Mouse (Mus musculus) regulatory T cell (primary cell): ENCODE measurements around the gene Fcrl5.

Experiments used
- in situ Hi-C: fragments of 300-600 bp; cut with MboI, MseI; formaldehyde crosslinking; loops from one replicate; pipeline ENCODE4 v1.15.1; 2025; ENCODE audit warnings: high pct_unique_total_duplicates

Fcrl5 gene

DNA sequence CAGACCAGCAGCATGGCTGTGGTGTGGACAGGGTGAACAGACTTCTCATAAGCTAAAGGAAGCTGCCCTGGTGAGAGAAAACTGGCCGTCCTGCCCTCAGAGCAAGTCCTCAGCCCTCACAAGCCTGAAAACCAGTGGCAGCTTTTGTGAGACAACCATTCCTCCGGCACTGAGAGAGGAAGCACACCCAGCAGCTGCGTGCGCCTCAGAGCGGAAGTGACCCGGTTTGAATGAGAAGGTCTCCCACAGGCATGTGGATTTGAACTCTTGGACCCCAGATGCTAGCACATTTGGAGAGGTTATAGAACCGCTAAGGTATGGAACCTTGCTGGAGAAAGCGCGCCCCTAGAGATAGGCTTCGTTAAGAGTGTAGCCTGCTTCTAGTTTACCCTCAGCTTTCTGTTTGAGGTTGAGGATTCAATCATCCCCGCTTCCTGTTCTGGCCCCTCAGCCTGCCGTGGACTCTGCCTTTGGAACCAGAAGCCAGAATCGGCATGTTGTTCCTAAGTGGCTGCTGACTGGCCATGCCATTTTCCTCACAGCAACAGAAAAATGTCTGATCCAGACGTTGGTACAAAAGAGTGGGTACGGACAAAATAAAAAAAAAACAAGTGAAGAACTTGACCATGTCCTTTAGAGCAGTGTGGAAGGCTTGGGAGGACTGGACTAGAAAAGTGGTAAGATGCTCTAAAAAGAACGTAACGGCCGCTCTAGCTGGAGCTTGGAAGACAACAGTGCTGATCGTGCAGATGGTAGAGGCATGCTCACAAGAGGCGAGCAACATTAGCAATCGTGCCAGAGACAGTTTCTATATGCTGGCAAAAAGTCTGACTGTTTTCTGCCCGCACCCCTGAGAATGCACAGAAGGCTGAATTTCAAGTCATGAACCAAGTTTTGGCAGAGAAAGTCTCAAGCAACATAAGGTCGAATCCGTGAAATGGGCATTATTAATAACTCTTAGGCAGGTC, 64.8 kb downstream of the Fcrl5 start:
- in situ Hi-C loops = loop anchor here (5.0 kb wide), 1 partner anchor 88 kb away; no protein-coding TSS in a partner anchor

DNA sequence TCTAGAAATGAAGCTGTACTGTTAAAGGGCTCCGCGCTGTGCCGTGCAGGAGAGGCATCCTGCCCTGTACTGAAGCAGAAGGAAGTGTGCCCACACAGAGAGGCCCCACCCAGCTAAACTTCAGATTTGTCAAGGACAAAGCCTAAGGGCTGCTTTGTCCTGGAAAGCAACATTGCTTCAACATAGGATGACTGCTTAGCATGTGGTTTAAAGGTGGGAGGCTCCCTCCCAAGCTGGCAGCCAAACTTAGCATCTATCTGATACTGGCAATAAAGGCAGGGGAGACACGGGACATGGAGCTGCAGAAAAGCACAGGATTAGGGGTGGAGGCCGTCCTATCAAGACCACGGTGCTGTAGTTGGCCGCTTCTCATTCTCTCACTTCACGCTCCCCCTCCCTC, 65.6 kb downstream of the Fcrl5 start:
- in situ Hi-C loops = loop anchor here (5.0 kb wide), 1 partner anchor 89 kb away; no protein-coding TSS in a partner anchor

DNA sequence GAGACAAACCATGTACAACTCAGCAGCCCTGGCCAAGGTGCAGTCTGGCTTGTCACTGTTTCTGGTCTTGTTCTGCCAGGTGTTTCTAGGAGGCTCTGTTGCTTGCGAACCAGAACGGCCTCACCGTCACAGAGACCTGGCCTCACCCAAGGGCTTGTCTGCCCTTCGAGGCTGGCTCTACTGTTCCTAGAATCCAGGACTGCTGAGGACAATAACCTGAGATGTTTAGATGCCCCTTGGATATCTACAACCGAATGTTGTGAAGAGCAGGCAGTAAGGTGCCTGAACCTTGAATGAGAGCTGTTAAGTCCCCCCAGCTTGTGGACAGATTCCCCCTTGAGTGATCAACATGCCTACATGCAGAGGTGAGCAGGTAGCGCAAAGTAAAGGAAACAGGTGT, 67.2 kb downstream of the Fcrl5 start:
- in situ Hi-C loops = loop anchor here (5.0 kb wide), 1 partner anchor 90 kb away; no protein-coding TSS in a partner anchor

DNA sequence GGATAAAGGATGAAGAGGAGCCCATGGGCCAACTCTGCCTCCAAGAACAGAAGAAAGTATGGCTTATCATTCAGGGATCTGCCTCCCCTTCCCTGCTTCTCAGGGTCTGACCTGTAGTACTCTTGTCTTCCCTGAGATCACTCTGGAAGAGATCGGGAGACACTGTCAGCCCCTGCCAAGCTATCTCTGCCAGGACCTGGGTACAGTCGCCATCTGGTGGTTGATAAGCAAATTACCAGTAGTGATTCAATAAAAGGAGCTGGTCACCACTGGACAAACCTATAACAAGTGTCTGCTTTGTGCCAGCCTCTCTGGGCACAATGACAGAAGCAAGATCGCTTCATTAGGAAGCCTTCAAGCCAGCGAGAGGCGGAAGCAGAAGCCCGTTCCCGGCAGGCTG, 68.8 kb downstream of the Fcrl5 start:
- in situ Hi-C loops = loop anchor here (5.0 kb wide), 1 partner anchor 92 kb away; no protein-coding TSS in a partner anchor

DNA sequence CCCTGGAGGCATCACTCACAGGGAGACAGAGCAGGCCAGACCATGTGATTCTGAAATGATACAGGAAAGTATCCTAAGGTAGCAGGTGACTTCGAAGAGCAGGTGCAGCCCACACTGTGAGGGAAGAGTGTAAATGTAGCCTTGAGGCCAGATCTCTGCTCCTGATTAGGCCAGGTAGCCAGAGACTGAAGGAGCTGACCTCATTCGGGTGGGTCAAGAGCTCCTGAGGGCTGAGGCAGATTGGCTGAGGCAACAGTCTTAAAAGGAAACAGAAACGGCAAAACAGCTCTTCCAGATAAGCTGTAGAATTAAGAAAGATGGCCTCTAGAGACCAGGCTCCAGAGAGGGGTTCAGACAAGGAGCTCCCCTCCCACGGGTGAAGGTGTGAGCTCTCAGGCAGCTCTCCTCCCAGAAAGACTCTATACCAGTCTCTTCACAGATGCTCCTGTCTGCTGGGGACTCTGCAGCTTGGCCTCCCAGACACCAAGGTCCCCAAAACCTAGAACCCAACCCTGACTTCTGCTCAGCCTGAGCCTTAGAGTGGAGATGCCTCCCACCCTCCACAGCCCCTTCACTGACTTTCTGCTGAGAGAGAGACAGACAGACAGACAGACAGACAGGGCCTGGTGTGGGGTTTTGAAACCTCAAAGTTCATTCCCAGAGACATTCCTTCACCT, 69.3 kb downstream of the Fcrl5 start:
- in situ Hi-C loops = loop anchor here (5.0 kb wide), 2 partner anchors 57 to 93 kb away; no protein-coding TSS in a partner anchor

DNA sequence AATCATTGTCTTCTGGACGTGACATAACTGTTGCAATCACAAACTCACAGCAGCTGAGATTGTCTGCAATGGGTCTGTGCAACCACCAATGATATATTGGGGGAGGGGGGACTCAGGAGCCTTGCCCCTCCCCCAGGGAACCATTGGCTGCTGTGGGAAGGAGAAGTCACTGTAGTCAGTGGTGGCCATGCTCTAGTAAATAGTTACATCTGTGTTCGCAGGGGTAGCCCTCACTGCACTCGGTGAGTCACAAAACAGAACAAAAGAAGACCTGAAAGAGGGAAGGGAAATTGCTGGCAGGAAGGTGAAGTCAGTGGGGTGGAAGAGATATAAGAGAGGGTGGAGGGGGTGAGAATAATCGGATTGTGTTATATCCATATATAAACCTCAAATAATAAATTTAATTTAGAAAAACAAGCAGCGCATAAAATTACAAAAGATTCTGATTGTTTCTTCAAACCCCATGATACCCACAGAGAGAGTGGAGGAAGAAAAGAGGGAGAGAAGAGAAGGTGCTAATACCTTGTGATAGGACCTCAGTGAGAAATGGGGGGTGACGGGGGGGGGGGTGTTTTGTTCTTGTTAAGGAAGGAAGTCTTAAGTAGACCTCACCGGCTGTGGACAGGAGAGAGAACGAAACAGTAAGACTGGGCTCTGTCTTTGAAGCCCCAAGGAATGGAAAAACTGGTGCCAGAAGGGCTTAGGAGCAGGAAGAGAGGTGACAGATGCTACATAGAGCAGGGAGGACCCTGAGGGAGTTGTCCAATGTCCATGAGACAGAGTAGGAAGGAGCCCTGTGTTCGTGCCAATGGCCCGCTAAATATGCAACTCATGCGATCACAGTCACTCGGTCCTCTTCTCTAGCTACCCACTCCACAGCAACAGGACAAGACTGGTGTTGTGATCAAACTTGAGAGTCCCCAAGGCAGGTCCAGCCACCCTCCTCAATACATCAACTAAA, 71.2 kb downstream of the Fcrl5 start:
- in situ Hi-C loops = loop anchor here (5.0 kb wide), 1 partner anchor 56 kb away; no protein-coding TSS in a partner anchor

DNA sequence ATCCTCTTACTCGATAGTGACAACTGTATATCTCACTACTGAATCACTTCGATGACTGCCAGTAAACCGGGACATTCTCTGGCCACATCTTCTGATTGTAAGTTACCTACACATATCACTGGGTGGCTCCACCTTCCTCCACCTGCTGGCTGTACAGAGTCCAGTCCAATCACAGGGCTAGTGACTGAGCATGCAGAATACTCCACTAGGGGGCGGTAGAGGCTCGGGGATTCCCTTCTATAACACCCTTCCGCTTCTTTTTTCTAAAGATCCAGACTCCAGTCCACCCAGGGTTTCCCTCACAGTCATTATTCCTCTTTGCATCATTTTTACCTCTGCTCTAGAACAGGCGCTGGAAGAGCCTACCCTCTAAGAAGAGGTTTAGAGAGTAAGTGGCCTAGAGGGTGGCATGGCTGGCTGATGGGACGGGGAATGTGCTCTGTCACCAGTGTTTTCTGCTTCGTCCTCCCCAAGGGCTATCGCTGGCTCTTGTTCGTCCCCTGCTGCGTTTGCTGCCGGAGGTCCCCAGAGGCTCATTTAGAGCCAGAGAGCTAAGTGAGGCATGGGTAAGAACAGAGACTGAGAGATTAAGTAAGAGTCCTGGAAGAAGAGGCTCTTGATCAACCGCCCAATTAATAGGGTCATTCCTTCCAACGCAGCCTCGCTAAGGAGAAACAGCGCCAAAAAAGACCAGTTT, 72.8 kb downstream of the Fcrl5 start:
- in situ Hi-C loops = loop anchor here (5.0 kb wide), 1 partner anchor 54 kb away; no protein-coding TSS in a partner anchor

DNA sequence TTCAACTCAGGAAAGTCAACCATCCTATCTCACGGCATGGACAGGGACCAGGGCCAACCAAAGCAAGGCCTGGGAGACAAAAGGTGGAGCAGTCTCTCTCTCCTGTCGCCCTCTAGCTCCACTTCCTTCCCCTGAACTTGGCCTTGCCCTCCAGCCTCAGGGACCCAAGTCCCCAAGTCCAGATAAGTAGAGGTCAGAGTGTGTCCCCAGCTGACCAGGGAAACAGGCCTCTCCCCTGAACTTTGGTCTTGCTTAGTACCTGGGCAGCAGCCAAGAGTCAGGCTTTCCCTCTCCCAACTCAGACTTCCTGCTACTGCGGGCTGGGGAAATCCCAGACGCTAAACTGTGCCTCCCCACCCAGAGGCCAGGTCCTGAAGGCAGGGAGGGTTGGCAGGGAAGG, 73.5 kb downstream of the Fcrl5 start:
- in situ Hi-C loops = loop anchor here (5.0 kb wide), 1 partner anchor 53 kb away; no protein-coding TSS in a partner anchor

DNA sequence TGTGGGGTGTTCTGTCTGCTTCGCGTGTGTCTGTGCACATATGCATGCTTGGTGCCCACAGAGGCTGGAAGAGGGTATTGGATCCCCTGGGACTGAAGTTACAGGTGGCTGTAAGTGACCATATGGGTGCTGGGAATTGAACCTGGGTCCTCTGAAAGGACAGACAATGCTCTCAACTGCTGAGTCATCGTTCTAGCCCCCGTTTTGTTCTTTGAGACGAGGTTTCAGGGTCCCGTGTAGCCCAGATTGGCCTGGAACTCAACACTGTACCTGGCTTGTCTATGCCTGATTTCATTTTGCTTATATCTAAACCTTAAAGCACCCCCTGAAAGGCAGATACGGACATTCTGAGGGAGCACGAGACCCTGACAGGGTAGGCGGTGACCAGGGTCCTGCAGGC, 75.3 kb downstream of the Fcrl5 start:
- in situ Hi-C loops = no loop called here

DNA sequence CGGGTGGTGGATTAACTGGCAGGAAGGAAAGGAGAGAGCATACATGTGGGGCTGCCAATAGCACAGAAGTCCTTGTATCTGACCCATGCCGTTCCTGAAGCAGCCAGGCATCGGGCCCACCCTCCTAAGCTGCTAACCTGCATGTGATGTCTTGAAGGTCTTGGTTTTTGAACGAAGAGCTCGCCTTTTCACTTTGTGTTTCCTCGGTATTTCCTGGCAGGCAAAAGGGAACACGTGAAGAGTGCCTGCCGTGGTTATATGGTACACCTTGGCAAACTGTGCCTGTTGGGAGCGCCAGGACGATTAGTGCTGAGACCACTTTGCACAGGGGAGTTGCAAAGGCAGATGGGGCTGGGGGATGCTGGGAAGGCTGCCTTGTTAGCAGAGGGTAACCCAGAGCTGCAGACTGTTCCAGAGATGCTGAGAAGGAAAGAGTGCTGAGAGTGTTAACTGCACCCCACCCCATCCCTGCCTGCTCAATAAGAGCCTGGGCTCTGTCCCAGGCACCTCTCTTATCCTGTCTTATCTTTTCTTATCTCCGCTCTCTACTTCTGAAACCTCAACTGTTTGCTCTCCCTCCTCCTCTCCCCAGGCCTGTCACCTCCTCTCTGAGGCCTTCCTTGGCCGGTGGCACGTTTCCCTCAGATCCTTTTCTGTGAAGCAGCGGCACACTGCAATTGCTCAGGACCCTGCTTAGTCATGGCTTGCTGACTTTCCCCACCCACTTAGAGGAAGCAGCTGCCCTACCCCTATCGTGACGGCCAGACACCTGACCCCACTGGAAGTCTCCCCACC, 76.6 kb downstream of the Fcrl5 start:
- in situ Hi-C loops = no loop called here

DNA sequence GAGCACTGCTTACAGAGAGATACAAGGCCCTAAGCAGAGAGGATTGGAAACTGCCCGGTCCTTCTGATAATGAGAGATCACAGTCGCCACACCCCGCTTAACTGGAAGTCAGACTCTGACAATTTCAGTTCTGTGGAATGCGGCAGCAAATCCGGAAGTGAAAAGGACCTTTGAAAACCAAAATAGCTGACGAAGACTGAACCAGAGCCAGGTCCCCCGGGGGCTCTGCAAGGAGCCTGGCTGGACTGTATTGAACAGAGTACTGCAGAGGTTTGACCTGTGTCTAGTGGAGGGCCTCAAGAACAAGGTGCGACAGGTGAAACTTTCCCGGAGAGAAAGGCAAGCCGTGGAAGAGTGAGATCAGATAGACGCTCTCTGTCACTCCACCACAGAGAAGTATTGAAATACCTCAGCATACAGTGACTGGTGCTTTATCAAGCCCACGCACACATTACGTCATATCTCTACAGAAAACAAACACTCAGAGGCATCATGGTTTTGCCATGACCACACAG, 80.1 kb downstream of the Fcrl5 start:
- in situ Hi-C loops = no loop called here

DNA sequence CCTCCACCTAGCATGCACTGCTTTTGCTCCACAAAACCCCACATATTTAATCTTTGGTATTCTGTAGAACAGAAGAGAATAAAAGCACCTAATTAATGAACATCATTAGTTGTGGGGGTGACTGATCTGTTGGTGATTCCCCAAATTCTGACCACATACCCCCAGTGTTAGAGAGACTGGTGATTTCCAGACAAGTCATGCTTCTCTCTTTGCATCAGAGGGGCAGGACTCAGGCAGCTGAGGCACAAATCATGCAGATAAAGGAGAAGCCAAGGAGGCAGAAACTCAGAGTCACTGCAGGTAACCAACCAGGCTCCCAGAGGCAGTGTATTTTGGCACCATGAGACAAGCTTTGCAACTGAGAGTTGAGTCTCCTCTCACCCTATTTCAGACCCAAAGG, 82.9 kb downstream of the Fcrl5 start:
- in situ Hi-C loops = no loop called here

DNA sequence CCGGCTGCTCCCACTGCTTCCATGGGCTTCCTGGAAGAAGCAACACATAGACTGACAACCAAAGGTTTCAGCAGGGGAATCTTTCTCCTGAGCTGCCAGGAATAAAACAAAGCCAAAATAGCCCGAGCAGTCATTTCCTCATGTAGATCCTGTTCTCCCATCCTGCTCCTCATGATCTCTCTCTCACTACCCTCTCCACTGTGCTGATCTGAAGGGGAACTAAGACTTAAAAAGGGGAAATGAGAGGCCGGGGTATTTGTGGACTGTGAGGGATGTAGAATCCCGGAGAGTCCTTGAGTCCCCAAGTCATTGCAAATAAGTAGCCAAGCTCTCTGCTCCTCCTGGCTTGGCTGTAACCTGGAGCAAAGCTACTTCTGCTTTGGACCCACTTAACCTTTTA, 85.6 kb downstream of the Fcrl5 start:
- in situ Hi-C loops = no loop called here

DNA sequence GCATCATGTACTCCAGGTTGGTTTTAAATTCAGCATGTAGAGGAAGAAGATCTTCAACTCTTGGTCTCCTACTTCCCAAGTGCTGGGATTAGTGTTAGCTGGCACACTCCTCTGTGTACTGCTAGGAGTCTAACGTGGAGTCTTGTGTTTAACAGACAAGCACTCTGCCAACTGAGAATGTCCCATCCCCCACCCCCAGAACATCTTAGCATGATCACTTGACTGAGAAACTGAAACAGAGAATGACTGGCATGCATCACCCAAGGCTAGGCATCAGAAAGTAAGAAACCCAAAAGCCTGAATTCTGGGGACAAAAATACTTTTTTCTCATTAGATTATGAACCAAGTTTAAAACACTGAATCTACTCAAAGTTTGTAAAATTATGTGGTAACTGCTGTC, 86.3 kb downstream of the Fcrl5 start:
- in situ Hi-C loops = no loop called here

DNA sequence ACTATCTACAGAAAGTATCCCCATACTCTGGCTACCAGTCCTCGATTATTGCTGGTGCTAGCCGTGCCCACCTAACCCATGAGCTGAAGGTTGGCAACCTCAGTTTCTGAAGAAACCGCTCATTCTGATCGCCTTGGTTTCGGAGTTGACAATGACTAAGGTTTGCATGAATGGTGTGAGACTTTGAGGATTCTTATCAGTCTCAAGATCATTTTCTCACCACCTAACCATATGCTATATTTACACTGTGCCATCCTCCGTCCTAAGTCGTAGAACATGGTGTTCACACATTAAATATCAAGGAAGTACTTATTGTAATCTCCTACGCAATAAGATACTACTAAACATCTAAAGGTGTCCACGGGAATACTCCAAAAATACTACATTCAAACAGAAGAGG, 88.1 kb downstream of the Fcrl5 start:
- in situ Hi-C loops = no loop called here

DNA sequence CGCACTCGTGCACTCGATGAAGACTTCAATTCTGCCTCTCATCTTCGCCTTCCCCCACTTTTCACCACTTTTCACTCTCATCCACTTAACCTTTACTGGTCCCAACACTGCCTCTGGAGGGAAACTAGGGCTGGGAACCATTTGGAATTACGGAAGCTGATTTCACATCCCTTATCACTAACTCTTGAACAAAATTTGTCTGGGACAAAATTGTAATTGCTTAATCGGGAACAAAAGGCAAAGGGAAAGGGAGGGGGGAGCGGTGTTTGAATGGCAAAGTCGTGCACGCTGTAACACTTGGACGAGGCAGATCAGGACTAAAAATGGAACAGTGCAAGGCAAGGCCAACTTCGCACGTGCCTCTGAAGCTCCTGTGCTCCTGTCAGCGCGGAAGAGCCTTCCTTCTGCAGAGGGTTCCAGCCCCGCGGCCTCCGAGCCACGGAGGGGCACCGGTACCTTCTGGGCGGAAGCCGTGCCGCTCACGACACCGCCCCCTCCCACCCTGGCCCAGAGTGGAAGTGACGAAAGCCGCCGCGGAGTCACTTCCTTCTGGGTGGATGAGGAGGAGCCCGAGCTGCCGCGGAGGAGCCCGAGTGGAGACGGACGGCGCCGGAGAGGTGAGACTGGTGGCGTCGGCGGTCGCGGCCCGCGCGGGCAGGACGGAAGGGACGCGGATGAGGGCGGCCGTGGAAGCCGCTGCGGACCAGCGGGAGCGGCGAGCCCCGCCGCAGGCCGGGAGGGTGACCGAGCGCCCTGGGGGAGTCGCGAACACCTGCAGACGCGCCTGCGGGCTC, 89.7 kb downstream of the Fcrl5 start, which contains the start of gene Etv3:
Gene Etv3 (plus strand): TSS at position 365 of the 794 bp plus-strand sequence.
- in situ Hi-C loops = loop anchor here (25.0 kb wide), 1 partner anchor 688 kb away; no protein-coding TSS in a partner anchor

DNA sequence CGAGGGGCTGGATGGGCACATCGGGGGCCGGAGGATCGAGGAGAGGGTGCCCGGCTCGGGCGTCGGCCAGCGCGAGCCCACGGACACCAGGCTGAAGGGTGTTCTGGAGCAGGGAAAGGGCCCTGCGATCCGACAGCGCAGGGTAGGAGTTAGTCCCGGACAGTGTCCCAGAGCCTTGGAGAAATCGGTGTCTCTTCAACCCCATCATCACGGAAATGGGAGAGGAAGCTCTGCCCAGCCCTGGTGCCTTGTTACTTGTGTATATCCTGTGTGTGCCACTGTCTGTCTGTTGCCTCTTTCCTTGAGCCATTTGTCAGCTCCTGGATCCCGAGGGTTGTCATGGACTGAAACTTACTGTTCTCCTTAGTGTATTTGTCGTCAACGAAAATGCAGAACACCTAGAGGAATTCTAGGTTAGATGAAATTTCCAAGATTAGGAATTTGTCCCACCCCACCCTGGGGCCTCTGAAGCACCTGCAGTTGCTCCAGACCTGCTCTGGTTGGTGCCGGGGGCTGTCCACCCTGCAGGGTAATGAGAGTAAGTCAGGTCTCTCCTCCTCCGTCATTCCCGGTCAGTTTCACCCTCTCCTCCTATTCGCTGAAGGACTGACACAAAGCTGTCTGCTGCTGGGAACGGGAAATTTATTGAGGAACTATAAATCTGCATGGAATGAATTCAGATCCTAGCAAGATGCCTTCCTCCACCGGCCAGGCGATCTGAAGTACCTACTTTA, 90.4 kb downstream of the Fcrl5 start:
- in situ Hi-C loops = loop anchor here (25.0 kb wide), 1 partner anchor 689 kb away; no protein-coding TSS in a partner anchor

DNA sequence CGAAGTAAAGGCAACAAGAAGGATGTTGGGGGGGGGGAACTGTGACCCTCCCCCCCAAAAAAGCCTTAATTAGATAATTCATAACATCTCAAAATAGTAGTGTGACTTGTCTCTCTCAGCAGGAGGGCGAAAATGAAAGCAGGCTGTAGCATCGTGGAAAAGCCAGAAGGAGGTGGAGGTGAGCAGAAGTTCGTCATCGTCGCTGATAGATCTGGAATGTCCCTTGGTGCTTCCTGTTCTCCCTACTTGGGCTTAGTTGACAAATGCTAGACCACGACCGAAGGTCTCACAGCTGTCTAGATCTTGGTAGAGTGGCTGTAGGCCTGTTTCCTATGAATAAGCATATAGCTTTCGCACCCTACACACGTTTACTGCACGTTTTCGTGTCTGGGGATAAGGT, 91.6 kb downstream of the Fcrl5 start:
- in situ Hi-C loops = loop anchor here (25.0 kb wide), 1 partner anchor 690 kb away; no protein-coding TSS in a partner anchor
